ENCODE assay signal across 12 mouse cellular contexts in the genomic region with DNA sequence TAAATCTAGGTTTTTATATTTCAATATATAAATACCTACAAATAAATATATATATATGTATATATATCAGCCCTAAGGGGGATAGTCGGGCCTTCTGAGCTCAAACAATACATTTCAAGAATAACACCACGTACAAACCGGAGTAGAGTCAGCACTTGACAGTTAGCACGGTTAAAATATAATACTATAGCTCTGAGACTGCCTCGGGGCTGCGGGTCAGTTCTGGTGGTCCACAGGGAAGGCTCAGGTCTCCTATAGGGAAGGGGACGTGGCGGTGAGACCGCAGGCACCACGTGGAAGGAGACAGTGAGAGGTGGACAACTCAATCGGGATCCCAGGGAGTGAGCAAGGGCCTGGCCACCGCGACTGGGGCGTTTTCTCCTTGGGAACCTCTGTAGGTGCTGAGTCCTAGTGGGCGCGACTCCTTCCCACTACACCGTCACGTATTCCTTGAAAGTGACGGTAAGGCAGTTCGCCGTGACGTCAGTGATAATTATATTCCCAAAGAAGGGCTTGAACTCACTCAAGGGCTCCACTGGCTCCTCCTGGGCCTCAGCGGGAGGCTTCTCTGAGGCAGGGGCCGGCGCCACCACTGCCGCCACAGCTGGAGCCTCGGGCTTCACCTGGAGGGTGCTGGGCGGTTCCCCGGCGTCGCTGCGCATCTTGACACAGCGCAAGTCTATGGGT. TPM values are rescaled to one million over a fixed set of nuclear protein-coding genes. Genes with fewer than 3 reads are reported as not detected.
A peak's percentile ranks its signal among the peaks of the same experiment; 100 is the strongest.
DNase-seq lines count a peak whose midpoint lies in the region; ATAC-seq and TF ChIP-seq lines count a peak whose summit lies in the region.
"Had no signal": no experiment of that assay in that cellular context is flagged by ENCODE, and none has a peak within 500 bp of the region (broad histone marks: within the 10 kb centered on the region; RNA-seq: fewer than 3 reads in every experiment).

No protein-coding gene starts in this region.

- H3K9me3 ChIP-seq in heart, embryonic 14.5 days (ENCODE audit: control insufficient read depth, low read length), result no peaks in the 10 kb centered on the region
- H3K9me3 ChIP-seq in embryonic facial prominence, embryonic 14.5 days (ENCODE audit: control insufficient read depth, low read length), result no peaks in the 10 kb centered on the region
- no peaks in the 10 kb centered on the region for H3K9me3 ChIP-seq in hindbrain, postnatal 0 days (ENCODE audit: low read length)
- no peaks in the 10 kb centered on the region for H3K9me3 ChIP-seq in midbrain, postnatal 0 days (ENCODE audit: low read length)

- no peak overlapping the region for H3K4me3 ChIP-seq in heart, embryonic 14.5 days (ENCODE audit: control insufficient read depth in 1 of 2, insufficient read depth in 1 of 2, low read depth in 1 of 2, low read length in 2 of 2)
- peak overlapping the region; percentile 11 for H3K4me3 ChIP-seq in embryonic facial prominence, embryonic 14.5 days (ENCODE audit: low read depth, low read length)
- H3K4me3 ChIP-seq in hindbrain, postnatal 0 days (ENCODE audit: low read length), result peak overlapping the region; percentile 13; the same call in 1 of the 2 replicates
- H3K4me3 ChIP-seq in midbrain, postnatal 0 days (ENCODE audit: low read depth, low read length), result no peak overlapping the region
- H3K4me3 ChIP-seq: left cerebral cortex, adult 2 months had no signal

- intact Hi-C loops in heart, postnatal 25 days (cut with DNase I), result no loop called here

- WGBS in heart, embryonic 14.5 days, result 56% methylated on average over 33 of the region's 33 CpGs
- WGBS in embryonic facial prominence, embryonic 14.5 days, result 41% methylated on average over 32 of the region's 33 CpGs
- WGBS in hindbrain, postnatal 0 days, result 48% methylated on average over 33 of the region's 33 CpGs
- WGBS in midbrain, postnatal 0 days, result 40% methylated on average over 33 of the region's 33 CpGs

- no peak for ATAC-seq in heart, embryonic 14.5 days (ENCODE audit: insufficient number of reproducible peaks, insufficient read depth, low FRiP score, low read depth)
- no peak for ATAC-seq in embryonic facial prominence, embryonic 14.5 days (ENCODE audit: low read depth)
- ATAC-seq in hindbrain, postnatal 0 days, result no peak
- ATAC-seq in midbrain, postnatal 0 days (ENCODE audit: low FRiP score), result no peak
- ATAC-seq: CD4-positive, CD25-positive, alpha-beta regulatory T cell, adult 4 months had no signal

- H3K4me2 ChIP-seq in heart, embryonic 14.5 days (ENCODE audit: low read length), result no peak overlapping the region
- peak overlapping the region; percentile 2; the same call in 1 of the 2 replicates for H3K4me2 ChIP-seq in embryonic facial prominence, embryonic 14.5 days (ENCODE audit: low read depth, low read length)
- H3K4me2 ChIP-seq in hindbrain, postnatal 0 days (ENCODE audit: low read depth, low read length), result peak overlapping the region; percentile 24
- H3K4me2 ChIP-seq in midbrain, postnatal 0 days (ENCODE audit: low read depth, low read length, poor library complexity, severe bottlenecking), result peak overlapping the region; percentile 27

- peaks cover 37% of the 10 kb centered on the region for H3K36me3 ChIP-seq in heart, embryonic 14.5 days (ENCODE audit: control insufficient read depth, insufficient read depth, low read length)
- H3K36me3 ChIP-seq in embryonic facial prominence, embryonic 14.5 days (ENCODE audit: control insufficient read depth, insufficient read depth, low read length), result peaks cover 37% of the 10 kb centered on the region
- H3K36me3 ChIP-seq in hindbrain, postnatal 0 days (ENCODE audit: insufficient read depth, low read length), result peaks cover 18% of the 10 kb centered on the region
- H3K36me3 ChIP-seq in midbrain, postnatal 0 days (ENCODE audit: insufficient read depth, low read length), result peaks cover 21% of the 10 kb centered on the region

- TF ChIP-seq CTCF in hindbrain, postnatal 0 days (IDR thresholded peaks at IDR 0.05; ENCODE audit: low read depth), result no peak
- no peak for TF ChIP-seq CTCF in midbrain, postnatal 0 days (IDR thresholded peaks at IDR 0.05)

- H3K27ac ChIP-seq in heart, embryonic 14.5 days (replicated peaks in 1 of 2; ENCODE audit: control insufficient read depth in 1 of 2, insufficient read depth in 1 of 2, low read depth in 2 of 2, low read length in 2 of 2), result no peak overlapping the region
- H3K27ac ChIP-seq in embryonic facial prominence, embryonic 14.5 days (replicated peaks; ENCODE audit: low read depth, low read length), result no peak overlapping the region
- no peak overlapping the region for H3K27ac ChIP-seq in hindbrain, postnatal 0 days
- H3K27ac ChIP-seq in midbrain, postnatal 0 days (ENCODE audit: low read depth, low read length), result no peak overlapping the region
- H3K27ac ChIP-seq: left cerebral cortex, adult 2 months had no signal

- peak overlapping the region; percentile 27; the same call in 1 of the 2 replicates for H3K9ac ChIP-seq in heart, embryonic 14.5 days (ENCODE audit: low read length)
- H3K9ac ChIP-seq in embryonic facial prominence, embryonic 14.5 days (ENCODE audit: low read depth, low read length), result no peak overlapping the region
- H3K9ac ChIP-seq in hindbrain, postnatal 0 days (replicated peaks; ENCODE audit: low read length), result no peak overlapping the region; the same call in 1 of the 2 replicates
- 0 out of 2 replicates have a peak overlapping the region, but pooled peaks have one; percentile 4 for H3K9ac ChIP-seq in midbrain, postnatal 0 days (replicated peaks; ENCODE audit: low read length, poor library complexity, severe bottlenecking)

- no peak for DNase-seq in heart, postnatal 25 days (ENCODE audit: low spot score)
- no peak for DNase-seq in embryonic facial prominence, embryonic 14.5 days (ENCODE audit: low spot score)
- no peak for DNase-seq in hindbrain, postnatal 0 days (ENCODE audit: low spot score)
- no peak for DNase-seq in midbrain, postnatal 0 days (ENCODE audit: low spot score)
- DNase-seq in testis, postnatal 10 days (ENCODE audit: low spot score), result no peak
- DNase-seq in left cerebral cortex, adult 11 months (ENCODE audit: low spot score), result no peak
- no peak for DNase-seq in thymus, postnatal 10 days (ENCODE audit: low spot score in 2 of 2)
- DNase-seq: lung, postnatal 36 days; right cerebral cortex, postnatal 4 days had no signal

- peaks cover 36 to 52% of the 10 kb centered on the region in 2 experiments for H3K4me1 ChIP-seq in heart, embryonic 14.5 days (ENCODE audit: control insufficient read depth in 2 of 2, insufficient read depth in 2 of 2, low read length in 2 of 2)
- H3K4me1 ChIP-seq in embryonic facial prominence, embryonic 14.5 days (ENCODE audit: control insufficient read depth, insufficient read depth, low read length), result peaks cover 40% of the 10 kb centered on the region
- H3K4me1 ChIP-seq in hindbrain, postnatal 0 days (ENCODE audit: insufficient read depth, low read length), result peaks cover 36% of the 10 kb centered on the region
- H3K4me1 ChIP-seq in midbrain, postnatal 0 days (ENCODE audit: insufficient read depth, low read length), result peaks cover 40% of the 10 kb centered on the region

- H3K27me3 ChIP-seq in heart, embryonic 14.5 days (ENCODE audit: control insufficient read depth, insufficient read depth, low read length), result no peaks in the 10 kb centered on the region
- peaks cover 24% of the 10 kb centered on the region for H3K27me3 ChIP-seq in embryonic facial prominence, embryonic 14.5 days (replicated peaks; ENCODE audit: control insufficient read depth, insufficient read depth, low read length)
- H3K27me3 ChIP-seq in hindbrain, postnatal 0 days (ENCODE audit: insufficient read depth, low read length), result 0 out of 2 replicates have a peak, but pooled peaks cover 3% of the 10 kb centered on the region
- H3K27me3 ChIP-seq in midbrain, postnatal 0 days (ENCODE audit: insufficient read depth, low read length), result no peaks in the 10 kb centered on the region

RNA-seq across cellular contexts. Expression of a gene that starts 5.4 kb away (rescaled TPM):
- polyA plus RNA-seq in heart, embryonic 14.5 days (2014; fragmentation: Nextera tagmentation; extraction: Ambion mirVana), result 6.5 and 9.2 TPM in 2 replicates
- 10 to 100 TPM; 14.0 to 14.8 TPM for total RNA-seq in heart, postnatal 25 days (2021)
- 11.0 and 13.5 TPM in 2 replicates for polyA plus RNA-seq in embryonic facial prominence, embryonic 14.5 days (2014; fragmentation: Nextera tagmentation; extraction: Ambion mirVana)
- total RNA-seq in hindbrain, postnatal 0 days (2014; rRNA removed), result 33.6 and 41.3 TPM in 2 replicates
- 22.4 and 23.7 TPM in 2 replicates for polyA plus RNA-seq in hindbrain, postnatal 0 days (2015; fragmentation: Nextera tagmentation; extraction: Ambion mirVana)
- total RNA-seq in midbrain, postnatal 0 days (2014; rRNA removed), result 48.6 and 53.4 TPM in 2 replicates
- 30.5 TPM in 2 replicates for polyA plus RNA-seq in midbrain, postnatal 0 days (2015; fragmentation: Nextera tagmentation; extraction: Ambion mirVana)

RNA-seq across cellular contexts. Expression of a gene that starts 39.8 kb away (rescaled TPM):
- polyA plus RNA-seq in heart, embryonic 14.5 days (2014; fragmentation: Nextera tagmentation; extraction: Ambion mirVana), result 9.3 and 9.6 TPM in 2 replicates
- 1 to 10 TPM; 4.4 to 7.6 TPM for total RNA-seq in heart, postnatal 25 days (2021)
- polyA plus RNA-seq in embryonic facial prominence, embryonic 14.5 days (2014; fragmentation: Nextera tagmentation; extraction: Ambion mirVana), result 9.6 and 10.1 TPM in 2 replicates
- 10.0 and 11.4 TPM in 2 replicates for total RNA-seq in hindbrain, postnatal 0 days (2014; rRNA removed)
- 6.5 and 7.6 TPM in 2 replicates for polyA plus RNA-seq in hindbrain, postnatal 0 days (2015; fragmentation: Nextera tagmentation; extraction: Ambion mirVana)
- total RNA-seq in midbrain, postnatal 0 days (2014; rRNA removed), result 14.9 and 15.5 TPM in 2 replicates
- polyA plus RNA-seq in midbrain, postnatal 0 days (2015; fragmentation: Nextera tagmentation; extraction: Ambion mirVana), result 6.8 and 7.6 TPM in 2 replicates

RNA-seq across cellular contexts. Expression of a gene that starts 57.8 kb away (rescaled TPM):
- polyA plus RNA-seq in heart, embryonic 14.5 days (2014; fragmentation: Nextera tagmentation; extraction: Ambion mirVana), result 9.8 and 11.9 TPM in 2 replicates
- total RNA-seq in heart, postnatal 25 days (2021), result 1 to 10 TPM; 3.8 to 3.9 TPM
- 23.9 and 28.3 TPM in 2 replicates for polyA plus RNA-seq in embryonic facial prominence, embryonic 14.5 days (2014; fragmentation: Nextera tagmentation; extraction: Ambion mirVana)
- 14.6 and 18.9 TPM in 2 replicates for total RNA-seq in hindbrain, postnatal 0 days (2014; rRNA removed)
- 7.0 and 7.4 TPM in 2 replicates for polyA plus RNA-seq in hindbrain, postnatal 0 days (2015; fragmentation: Nextera tagmentation; extraction: Ambion mirVana)
- 9.6 and 10.6 TPM in 2 replicates for total RNA-seq in midbrain, postnatal 0 days (2014; rRNA removed)
- 5.6 and 6.7 TPM in 2 replicates for polyA plus RNA-seq in midbrain, postnatal 0 days (2015; fragmentation: Nextera tagmentation; extraction: Ambion mirVana)

Comparison
In these comparisons a context has a peak if more than half of its experiments do, and no peak if none do; other contexts are left out.
1. H3K4me3 ChIP-seq: peak in embryonic facial prominence, embryonic 14.5 days (single experiment) and hindbrain, postnatal 0 days (single experiment); none in heart, embryonic 14.5 days (0 of 2) and midbrain, postnatal 0 days (single experiment).
2. H3K9ac ChIP-seq: peak in heart, embryonic 14.5 days (single experiment) and midbrain, postnatal 0 days (single experiment); none in embryonic facial prominence, embryonic 14.5 days (single experiment) and hindbrain, postnatal 0 days (single experiment).